Mouse (Mus musculus): ENCODE results near the gene Reg3d. TPM values are rescaled to one million over a fixed set of nuclear protein-coding genes. Genes with fewer than 3 reads are reported as not detected.
"Not testable (repeated sequence)": the region's sequence is repeated elsewhere in the genome, so short reads cannot be mapped to it uniquely, and the experiment has no call there.

Reg3d gene
- total RNA-seq (2014; fragmentation: Nextera tagmentation) (not detected in 2 replicates), total RNA-seq (2017) (not detected in 2 replicates), polyA plus RNA-seq (2012) (not detected in 2 replicates)

- Histone ChIP-seq H3K4me1 (ENCODE audit: insufficient read depth, low read depth, low read length) (no peaks in the 10 kb centered on the region), H3K27me3 (ENCODE audit: insufficient read depth, low read length) (no peaks in the 10 kb centered on the region), H3K9me3 (replicated peaks) (peaks cover 2% of the 10 kb centered on the region), H3K4me3 (ENCODE audit: low read depth, low read length) (no peak within 1 kb of the TSS), H3K36me3 (replicated peaks) (no peaks in the 10 kb centered on the region)
- DNase-seq (ENCODE audit: low spot score): no peak
- no peak for TF ChIP-seq GATA1 (IDR thresholded peaks at IDR 0.05; ENCODE audit: borderline replicate concordance, low read length)
- TF ChIP-seq TAL1 (conservative IDR thresholded peaks at IDR 0.05; ENCODE audit: low read depth, low read length): no peak
- TF ChIP-seq GATA2 (IDR thresholded peaks at IDR 0.05; ENCODE audit: borderline replicate concordance, low read depth, low read length): no peak
- TF ChIP-seq CTCF (IDR thresholded peaks at IDR 0.05; ENCODE audit: low read depth, low read length): no peak
- TF ChIP-seq POLR2AphosphoS5 (IDR thresholded peaks at IDR 0.05; ENCODE audit: insufficient replicate concordance, low read depth, low read length): no peak
- no peak for ATAC-seq (ENCODE audit: extremely low read depth, insufficient number of reproducible peaks, low FRiP score, poor library complexity, severe bottlenecking)
Observed at GRCm38 (mm10) chr6:78378765-78379164, at the start of gene Reg3d. Gene Reg3d (minus strand): TSS chr6:78378865.

DNA sequence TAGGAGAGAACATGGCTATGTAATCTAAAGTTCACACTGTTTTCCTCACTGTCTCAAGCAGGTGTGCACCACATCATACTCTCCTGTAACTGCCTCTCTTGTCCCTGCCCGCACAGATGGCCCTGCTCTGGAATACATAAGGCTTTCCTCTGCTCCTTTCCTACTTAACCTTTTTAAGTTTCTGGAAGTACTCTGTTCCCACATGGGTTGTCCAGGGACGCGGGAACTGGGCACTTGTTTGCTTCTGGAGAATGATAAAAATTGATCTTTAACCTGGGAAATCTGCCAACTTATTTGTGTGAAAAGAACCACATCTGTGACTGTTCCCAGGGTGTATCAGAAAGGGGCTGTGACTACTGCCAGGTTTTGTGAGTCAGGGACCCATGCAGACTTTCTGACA, 46.8 kb upstream of the Reg3d start:
- DNase-seq (ENCODE audit: low spot score) (no peak), ATAC-seq (ENCODE audit: extremely low read depth, insufficient number of reproducible peaks, low FRiP score, poor library complexity, severe bottlenecking) (no peak)
- H3K36me3 ChIP-seq (replicated peaks): no peaks in the 10 kb centered on the region
- H3K4me3 ChIP-seq (ENCODE audit: low read depth, low read length): no peak overlapping the region
- TF ChIP-seq GATA2 (IDR thresholded peaks at IDR 0.05; ENCODE audit: borderline replicate concordance, low read depth, low read length) (no peak), CTCF (IDR thresholded peaks at IDR 0.05; ENCODE audit: low read depth, low read length) (no peak), TAL1 (conservative IDR thresholded peaks at IDR 0.05; ENCODE audit: low read depth, low read length) (no peak), GATA1 (IDR thresholded peaks at IDR 0.05; ENCODE audit: borderline replicate concordance, low read length) (no peak), POLR2AphosphoS5 (IDR thresholded peaks at IDR 0.05; ENCODE audit: insufficient replicate concordance, low read depth, low read length) (no peak)
- no peaks in the 10 kb centered on the region for H3K27me3 ChIP-seq (ENCODE audit: insufficient read depth, low read length)
- no peaks in the 10 kb centered on the region for H3K4me1 ChIP-seq (ENCODE audit: insufficient read depth, low read depth, low read length)
- no peaks in the 10 kb centered on the region for H3K9me3 ChIP-seq (replicated peaks)

DNA sequence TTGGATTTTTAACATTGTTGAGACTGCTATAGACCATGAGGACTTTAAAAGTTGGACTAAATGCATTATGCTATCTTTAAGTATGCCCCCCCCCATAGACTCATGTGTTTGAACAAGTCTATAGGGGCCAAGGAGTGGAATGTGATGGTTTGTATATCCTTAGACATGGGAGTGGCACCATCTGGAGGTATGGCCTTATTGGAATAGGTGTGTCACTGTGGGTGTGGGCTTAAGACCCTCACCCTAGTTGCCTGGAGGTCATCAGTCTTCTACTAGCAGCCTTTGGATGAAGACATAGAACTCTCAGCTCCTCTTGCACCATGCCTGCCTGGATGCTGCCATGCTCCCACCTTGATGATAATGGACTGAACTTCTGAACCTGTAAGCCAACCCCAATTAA, 43.7 kb upstream of the Reg3d start, which contains the start of gene Reg1:
Gene Reg1, plus strand, starts transcription at position 301 of the 400 bp plus-strand sequence.
- not testable (repeated sequence) for H3K27me3 ChIP-seq (ENCODE audit: insufficient read depth, low read length); H3K4me1 ChIP-seq (ENCODE audit: insufficient read depth, low read depth, low read length); DNase-seq (ENCODE audit: low spot score); H3K4me3 ChIP-seq (ENCODE audit: low read depth, low read length); H3K9me3 ChIP-seq (replicated peaks); H3K36me3 ChIP-seq (replicated peaks); ATAC-seq (ENCODE audit: extremely low read depth, insufficient number of reproducible peaks, low FRiP score, poor library complexity, severe bottlenecking)

- H3K27me3 ChIP-seq (ENCODE audit: insufficient read depth, low read length); H3K4me3 ChIP-seq (ENCODE audit: low read depth, low read length); ATAC-seq (ENCODE audit: extremely low read depth, insufficient number of reproducible peaks, low FRiP score, poor library complexity, severe bottlenecking); DNase-seq (ENCODE audit: low spot score); H3K9me3 ChIP-seq (replicated peaks); H3K36me3 ChIP-seq (replicated peaks); H3K4me1 ChIP-seq (ENCODE audit: insufficient read depth, low read depth, low read length): not testable (repeated sequence)
Observed at GRCm38 (mm10) chr6:78395323-78395722, 16.7 kb upstream of the Reg3d start, which contains the start of gene Reg2. Gene Reg2 (plus strand): TSS chr6:78395623.

DNA sequence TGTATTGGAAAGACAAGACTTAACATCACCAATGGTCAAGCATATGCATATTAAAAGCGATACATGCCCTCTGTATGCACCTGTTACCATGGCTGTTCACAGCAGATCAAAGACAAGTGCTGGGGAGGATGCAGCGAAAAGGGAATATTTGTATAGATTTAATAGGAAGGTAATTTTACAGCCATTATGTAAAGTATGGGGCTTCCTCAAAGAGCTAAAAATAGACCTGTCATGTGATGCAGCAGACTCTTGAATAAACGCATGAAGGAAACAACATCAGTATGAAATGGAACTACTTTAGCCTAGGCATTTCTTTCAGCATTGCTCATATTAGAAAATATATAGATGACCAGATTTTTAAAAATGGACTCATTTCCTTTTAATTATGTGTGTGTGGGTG, 6.9 kb upstream of the Reg3d start:
- TF ChIP-seq GATA1 (IDR thresholded peaks at IDR 0.05; ENCODE audit: borderline replicate concordance, low read length) (no peak), POLR2AphosphoS5 (IDR thresholded peaks at IDR 0.05; ENCODE audit: insufficient replicate concordance, low read depth, low read length) (no peak), GATA2 (IDR thresholded peaks at IDR 0.05; ENCODE audit: borderline replicate concordance, low read depth, low read length) (no peak), TAL1 (conservative IDR thresholded peaks at IDR 0.05; ENCODE audit: low read depth, low read length) (no peak), CTCF (IDR thresholded peaks at IDR 0.05; ENCODE audit: low read depth, low read length) (no peak)
- Histone ChIP-seq H3K4me1 (ENCODE audit: insufficient read depth, low read depth, low read length) (no peaks in the 10 kb centered on the region), H3K9me3 (replicated peaks) (peaks cover 2% of the 10 kb centered on the region), H3K27me3 (ENCODE audit: insufficient read depth, low read length) (no peaks in the 10 kb centered on the region), H3K4me3 (ENCODE audit: low read depth, low read length) (no peak overlapping the region), H3K36me3 (replicated peaks) (no peaks in the 10 kb centered on the region)
- no peak for DNase-seq (ENCODE audit: low spot score)
- ATAC-seq (ENCODE audit: extremely low read depth, insufficient number of reproducible peaks, low FRiP score, poor library complexity, severe bottlenecking): no peak

- no peaks in the 10 kb centered on the region for H3K4me1 ChIP-seq (ENCODE audit: insufficient read depth, low read depth, low read length)
- ATAC-seq (ENCODE audit: extremely low read depth, insufficient number of reproducible peaks, low FRiP score, poor library complexity, severe bottlenecking) (no peak), DNase-seq (ENCODE audit: low spot score) (no peak)
- H3K9me3 ChIP-seq (replicated peaks): peaks cover 2% of the 10 kb centered on the region
- no peaks in the 10 kb centered on the region for H3K36me3 ChIP-seq (replicated peaks)
- no peak within 1 kb of the TSS for H3K4me3 ChIP-seq (ENCODE audit: low read depth, low read length)
- no peak for TF ChIP-seq GATA2 (IDR thresholded peaks at IDR 0.05; ENCODE audit: borderline replicate concordance, low read depth, low read length)
- no peaks in the 10 kb centered on the region for H3K27me3 ChIP-seq (ENCODE audit: insufficient read depth, low read length)
Observed at GRCm38 (mm10) chr6:78380409-78380808, 1.7 kb upstream of the Reg3d start, which contains the start of gene Reg3a. Gene Reg3a (plus strand): TSS chr6:78380709.

GRCm38 (mm10) chr6:78370357-78370756, 8.3 kb downstream of the Reg3d start, which contains the start of gene Reg3b:
Gene Reg3b (plus strand): TSS chr6:78370657.
- H3K4me3 ChIP-seq (ENCODE audit: low read depth, low read length): no peak within 1 kb of the TSS
- no peak for TF ChIP-seq TAL1 (conservative IDR thresholded peaks at IDR 0.05; ENCODE audit: low read depth, low read length)
- TF ChIP-seq CTCF (IDR thresholded peaks at IDR 0.05; ENCODE audit: low read depth, low read length): no peak
- no peaks in the 10 kb centered on the region for H3K27me3 ChIP-seq (ENCODE audit: insufficient read depth, low read length)
- no peaks in the 10 kb centered on the region for H3K4me1 ChIP-seq (ENCODE audit: insufficient read depth, low read depth, low read length)
- ATAC-seq (ENCODE audit: extremely low read depth, insufficient number of reproducible peaks, low FRiP score, poor library complexity, severe bottlenecking) (no peak), DNase-seq (ENCODE audit: low spot score) (no peak)
- H3K9me3 ChIP-seq (replicated peaks): 0 out of 2 replicates have a peak, but pooled peaks cover 2% of the 10 kb centered on the region
- no peaks in the 10 kb centered on the region for H3K36me3 ChIP-seq (replicated peaks)
